Mouse (Mus musculus) layer of hippocampus, postnatal 25 days (tissue): ENCODE results near the gene Fxyd2. TPM values are rescaled to one million over a fixed set of nuclear protein-coding genes. Genes with fewer than 3 reads are reported as not detected.

Experiments used
- DNase-seq, 2 experiments: peaks; one replicate each; pipeline ENCODE4 v3.0.0; 2022; ENCODE audit warnings: mixed read lengths in 2 of 2, low spot score in 1 of 2; ENCODE audit errors: extremely low spot score in 1 of 2
- total RNA-seq, 2 experiments: library from RNA; stranded (reverse); gene quantifications; 2 replicates each; pipeline ENCODE4 v1.2.3; 2021

Gene Fxyd2
- total RNA-seq, 2 experiments from 2014 or later, result 8.3 to 10.6 TPM

DNA sequence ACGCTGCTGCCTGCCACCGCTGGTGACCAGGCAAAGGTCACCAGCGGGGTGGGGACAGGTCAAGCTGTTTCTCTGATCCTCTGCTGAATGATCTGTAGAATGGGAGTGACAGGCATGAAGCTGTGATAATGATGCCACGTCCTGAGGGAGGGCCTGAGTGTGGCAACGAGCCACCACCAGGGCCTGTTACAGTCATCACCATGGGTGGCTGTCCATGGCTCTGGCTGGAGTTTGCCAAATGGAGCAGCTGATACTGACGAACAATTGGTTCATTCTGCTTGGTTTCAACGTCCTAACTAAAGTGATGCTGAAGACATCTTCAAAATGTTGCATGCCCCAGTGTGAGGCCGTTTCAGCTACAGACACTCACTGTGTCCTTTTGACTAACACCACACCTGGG lies 18.8 kb downstream of the Fxyd2 start:
- no peak for DNase-seq

- DNase-seq, result no peak
Observed at GRCm38 (mm10) chr9:45421209-45421608, 21.7 kb downstream of the Fxyd2 start.

DNA sequence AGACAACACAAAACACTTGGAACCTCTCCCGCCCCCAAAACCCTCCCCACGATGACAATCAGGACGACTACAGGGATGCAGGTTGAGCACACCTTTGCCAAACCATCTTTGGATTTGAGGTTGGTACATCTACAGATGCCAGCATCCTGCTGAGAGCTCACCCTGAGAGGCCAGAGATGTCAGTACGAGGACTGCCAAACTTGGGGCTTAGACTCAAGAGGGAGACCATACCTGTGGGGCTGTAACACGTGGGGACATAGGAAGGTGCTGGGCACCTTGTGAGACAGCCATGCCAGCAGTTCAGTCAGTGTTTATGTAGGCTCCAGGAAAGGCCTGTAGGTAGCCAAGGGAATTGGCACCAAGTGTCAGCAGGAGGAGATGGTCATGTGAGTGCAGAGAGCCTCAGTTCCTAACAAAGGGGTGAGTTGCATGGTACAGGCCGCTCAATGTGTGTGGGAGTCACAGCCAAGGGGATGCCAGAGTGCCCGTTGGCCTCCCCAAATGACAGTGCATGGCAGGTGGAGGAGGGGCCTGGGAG lies 23.4 kb downstream of the Fxyd2 start:
- DNase-seq, result no peak

DNA sequence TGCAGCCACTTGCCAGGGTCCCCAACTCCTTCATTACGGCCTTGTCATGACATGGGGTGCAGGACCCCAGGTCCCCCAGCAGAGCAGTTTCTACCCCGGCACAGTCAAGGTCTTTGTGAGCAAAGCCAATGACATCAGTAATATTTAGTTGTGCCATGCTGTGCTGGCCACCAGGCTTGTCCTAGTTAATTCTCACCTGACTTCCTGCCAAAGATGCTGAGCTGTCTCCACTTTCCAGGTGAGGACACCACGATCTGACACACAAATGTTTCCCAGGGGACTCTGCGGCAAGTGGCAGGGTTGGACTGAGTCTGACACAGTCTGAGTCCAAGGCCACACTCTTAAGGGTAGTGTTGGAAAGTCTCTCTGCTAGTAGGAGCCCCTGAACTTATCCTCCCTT lies 27.0 kb downstream of the Fxyd2 start, which contains the start of gene Dscaml1:
Dscaml1 (plus strand) TSS at position 173 of the 400 bp plus-strand sequence.
- DNase-seq, result no peak

DNA sequence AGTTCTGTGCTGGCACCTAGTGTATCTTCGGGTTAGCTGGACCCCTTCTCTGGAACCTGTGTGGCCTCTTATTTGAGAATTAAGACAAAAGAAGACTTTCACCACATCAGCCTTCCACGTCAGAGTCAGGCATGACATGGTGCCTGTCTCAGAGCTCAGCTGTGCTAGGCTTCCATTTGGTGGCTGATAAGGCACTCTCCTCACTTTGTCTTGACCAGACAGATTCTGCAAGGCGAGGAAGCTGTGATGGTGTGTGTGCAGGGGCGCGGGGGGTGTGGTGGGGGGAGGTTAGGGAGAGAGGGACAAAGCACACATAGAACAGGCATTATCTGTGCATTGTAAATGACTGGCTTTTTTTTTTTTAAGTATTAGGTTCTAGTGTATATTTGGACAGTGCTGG lies 29.9 kb downstream of the Fxyd2 start:
- DNase-seq, result no peak

DNA sequence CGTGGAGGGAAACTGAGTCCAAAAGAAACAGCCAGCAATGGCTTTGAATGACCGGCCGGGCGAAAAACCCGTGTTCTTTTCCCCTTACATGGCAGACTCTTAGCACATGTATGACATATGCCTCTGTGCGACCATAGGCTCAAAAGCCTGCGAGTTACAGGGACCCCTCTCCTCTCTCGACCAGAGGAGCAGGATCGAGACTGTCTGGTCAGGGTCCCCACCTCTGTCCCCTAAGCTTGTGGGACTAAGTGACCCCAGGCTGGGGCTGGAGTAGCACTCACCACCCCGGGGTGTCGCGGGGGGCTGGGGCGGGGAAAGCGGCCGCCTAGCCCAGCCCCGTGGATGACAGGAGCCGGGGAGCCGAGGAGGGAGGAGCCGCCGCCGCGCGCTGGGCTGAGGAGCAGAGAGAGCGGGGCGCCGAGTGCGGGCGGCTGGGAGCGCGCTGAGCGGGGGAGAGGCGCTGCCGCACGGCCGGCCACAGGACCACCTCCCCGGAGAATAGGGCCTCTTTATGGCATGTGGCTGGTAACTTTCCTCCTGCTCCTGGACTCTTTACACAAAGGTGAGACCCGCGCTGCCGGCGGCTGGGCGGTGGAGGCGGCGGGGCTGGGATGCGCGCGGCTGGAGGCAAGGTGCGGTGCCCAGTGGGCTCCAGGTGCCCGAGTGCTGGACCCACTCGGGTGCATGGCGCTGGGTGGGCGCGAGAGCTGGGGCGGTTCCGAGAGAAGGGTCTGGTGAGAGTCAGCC lies 30.7 kb downstream of the Fxyd2 start:
- peak; percentile 65 for DNase-seq

DNA sequence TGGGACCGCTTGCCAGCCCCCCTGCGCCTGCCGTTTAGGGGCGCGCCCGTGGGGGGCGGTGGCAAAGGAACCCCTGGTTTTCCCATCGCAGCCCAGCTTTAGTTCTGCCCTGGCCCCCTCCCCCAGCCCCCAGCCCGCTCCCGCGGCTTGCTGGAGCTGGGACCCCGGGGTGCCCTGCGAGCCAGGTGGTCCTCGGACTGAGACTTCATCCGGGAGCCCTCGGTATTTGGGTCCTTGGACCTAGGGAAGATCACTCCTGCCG lies 31.2 kb downstream of the Fxyd2 start:
- no peak for DNase-seq

DNA sequence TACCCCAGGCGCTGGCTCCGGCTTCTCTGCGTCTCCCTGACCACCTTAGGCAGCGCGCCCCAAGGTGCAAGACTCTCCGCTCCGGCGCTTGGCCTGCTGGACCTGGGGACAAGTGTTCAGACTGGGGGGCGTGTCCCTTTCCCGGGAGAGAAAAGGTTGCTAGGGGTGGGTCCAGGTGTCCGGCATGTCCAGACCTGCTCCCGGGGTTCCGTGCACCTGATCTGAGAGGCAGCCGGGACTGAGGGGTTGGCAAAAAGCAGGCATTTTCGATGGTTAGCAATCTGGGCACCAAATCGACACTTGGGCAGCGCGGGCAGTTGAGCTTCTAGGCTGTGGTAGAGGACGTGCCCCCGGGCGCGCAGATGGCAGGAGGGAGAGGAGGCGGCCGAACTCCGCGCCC lies 31.7 kb downstream of the Fxyd2 start:
- DNase-seq, result no peak

- DNase-seq, result no peak
Observed at GRCm38 (mm10) chr9:45432639-45433038, 33.2 kb downstream of the Fxyd2 start.

GRCm38 (mm10) chr9:45433119-45433518 lies 33.6 kb downstream of the Fxyd2 start:
- no peak for DNase-seq

DNA sequence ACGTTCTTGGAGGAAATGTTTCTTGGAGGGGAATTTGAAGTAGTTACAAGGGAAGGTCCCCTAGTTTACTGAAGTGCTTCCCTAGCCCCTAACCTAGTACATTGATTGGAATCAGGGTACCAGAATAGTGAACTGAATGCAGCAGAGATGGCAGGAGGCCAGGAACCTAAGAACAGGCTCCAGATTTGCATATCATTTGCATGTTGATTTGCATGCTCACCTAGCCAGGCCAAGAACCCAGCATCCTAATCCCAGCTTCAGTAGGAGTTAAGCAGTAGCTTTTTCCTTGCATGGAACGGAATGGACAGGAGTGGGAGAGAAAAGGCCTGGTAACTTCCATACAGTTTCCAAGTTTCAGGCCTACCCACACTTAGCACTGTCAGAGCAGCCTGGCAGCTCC lies 34.7 kb downstream of the Fxyd2 start:
- DNase-seq, result peak in 1 of 2 experiments; percentile 49

GRCm38 (mm10) chr9:45439025-45439424 lies 39.6 kb downstream of the Fxyd2 start:
- no peak for DNase-seq

- DNase-seq, result no peak
Observed at GRCm38 (mm10) chr9:45440083-45440784, 40.8 kb downstream of the Fxyd2 start.

DNA sequence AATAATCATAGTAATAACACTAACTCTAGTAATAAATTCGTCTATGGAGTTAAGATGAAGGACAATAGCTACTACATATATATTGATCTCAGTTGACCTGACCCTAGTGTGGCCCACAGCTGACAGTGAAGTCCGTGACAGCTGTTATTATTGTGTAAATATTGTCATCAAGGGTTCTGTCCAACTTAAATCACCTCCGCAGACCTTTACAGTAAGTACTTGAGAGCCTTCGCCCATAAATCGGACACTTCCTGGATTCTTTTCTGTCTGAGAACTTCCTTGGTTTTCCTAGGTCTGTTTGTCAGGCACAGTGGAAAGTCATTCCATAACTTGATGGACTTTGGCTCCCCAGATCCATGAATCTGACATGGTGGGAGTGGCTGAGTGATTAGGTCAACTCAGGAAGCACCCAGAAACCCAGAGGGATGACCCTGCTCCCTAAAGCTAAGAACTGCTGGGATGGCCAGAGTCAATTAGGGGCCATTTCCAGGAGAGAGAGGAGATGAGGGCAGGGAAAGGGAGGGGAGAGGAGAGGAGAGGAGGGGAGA lies 44.9 kb downstream of the Fxyd2 start:
- no peak for DNase-seq

- no peak for DNase-seq
Observed at GRCm38 (mm10) chr9:45449658-45450057, 50.2 kb downstream of the Fxyd2 start.

DNA sequence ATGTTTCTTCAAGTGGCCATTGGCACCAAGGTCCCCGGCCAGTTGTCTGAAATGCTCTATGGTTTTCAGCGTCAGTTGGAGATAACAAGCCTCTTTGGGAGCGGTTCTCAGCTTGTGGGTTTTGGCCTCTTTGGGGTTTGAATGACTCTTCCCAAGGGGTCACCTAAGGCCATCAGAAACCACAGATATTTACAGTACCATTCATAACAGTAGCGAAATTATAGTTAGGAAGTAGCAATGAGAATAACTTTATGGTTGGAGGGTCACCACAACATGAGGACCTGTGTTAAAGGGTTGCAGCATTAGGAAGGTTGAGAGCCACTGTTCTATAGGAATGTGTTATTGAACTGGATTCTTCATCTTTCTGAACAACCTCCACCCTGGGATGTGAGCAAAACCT lies 51.9 kb downstream of the Fxyd2 start:
- no peak for DNase-seq

DNA sequence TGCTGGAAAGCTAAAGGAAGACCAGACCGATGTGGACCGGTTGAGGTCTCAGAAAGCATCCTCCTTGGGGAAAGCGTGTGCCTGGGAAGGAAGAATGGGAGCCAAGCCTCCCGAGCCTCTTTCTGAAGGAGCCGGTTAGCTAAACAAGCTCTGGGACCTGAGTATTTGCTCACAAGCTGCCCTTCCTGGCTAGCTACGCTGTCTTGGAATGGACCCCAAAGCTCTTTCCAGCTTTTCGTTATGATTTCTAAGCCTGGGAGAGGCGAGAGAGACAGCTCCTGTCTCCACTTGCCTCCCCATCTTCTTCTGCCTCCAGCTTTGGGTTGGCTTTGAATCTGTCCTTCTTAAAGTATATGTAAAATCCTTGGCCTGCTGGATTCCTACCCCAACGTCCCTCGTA lies 54.6 kb downstream of the Fxyd2 start:
- no peak for DNase-seq

DNA sequence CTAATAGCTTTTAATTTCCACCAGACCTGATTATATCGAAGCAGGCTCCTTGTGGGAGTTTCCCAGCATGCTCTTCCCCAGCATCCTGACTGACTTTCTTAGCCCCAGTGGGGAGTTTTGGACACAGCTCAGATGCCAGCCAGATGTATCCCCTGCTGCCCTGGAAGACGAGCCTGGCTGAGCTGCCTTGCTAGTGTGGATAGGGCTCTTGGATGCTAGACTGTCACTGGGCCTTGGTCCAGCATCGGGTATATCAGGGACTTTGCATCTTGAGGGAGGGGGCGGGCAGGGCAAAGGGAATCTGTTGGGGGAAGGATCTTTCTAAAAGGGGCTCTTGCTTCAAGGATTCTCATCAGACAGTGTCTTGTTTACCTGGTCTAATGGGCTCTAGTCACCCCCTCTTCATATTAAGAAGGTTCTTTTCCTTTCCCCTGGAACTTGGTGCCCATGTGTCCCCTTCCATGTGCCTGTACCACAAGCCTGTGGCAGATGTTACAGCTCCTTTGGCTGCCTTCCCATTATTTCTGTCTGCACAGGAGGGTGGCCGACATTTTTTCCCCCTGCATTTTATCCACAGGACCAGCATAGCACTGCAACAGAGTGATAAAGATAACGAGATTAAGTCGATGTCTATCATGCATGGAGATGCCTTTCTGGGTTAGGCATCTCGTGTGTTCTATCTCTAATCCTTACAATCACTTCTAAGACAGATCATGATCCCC lies 55.6 kb downstream of the Fxyd2 start:
- no peak for DNase-seq

DNA sequence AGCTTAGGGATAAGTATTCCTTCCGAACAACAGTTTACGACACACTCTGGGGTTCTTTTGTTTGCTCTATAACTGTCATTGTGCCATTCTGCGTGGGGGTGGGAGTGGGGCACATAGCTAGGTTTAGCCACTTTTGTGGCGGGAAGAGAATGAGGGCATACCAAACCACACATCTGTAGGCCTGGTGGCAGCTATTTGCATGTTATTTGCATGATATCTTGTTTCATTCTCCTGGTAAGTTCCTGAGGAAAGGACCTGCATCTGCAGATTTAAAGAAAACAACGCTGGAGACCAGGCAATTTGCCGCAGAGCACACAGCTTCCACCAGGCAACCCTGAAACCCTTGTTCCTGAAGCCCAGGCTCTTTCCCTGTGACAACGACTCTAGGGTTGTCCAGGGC lies 57.7 kb downstream of the Fxyd2 start:
- DNase-seq, result no peak

DNA sequence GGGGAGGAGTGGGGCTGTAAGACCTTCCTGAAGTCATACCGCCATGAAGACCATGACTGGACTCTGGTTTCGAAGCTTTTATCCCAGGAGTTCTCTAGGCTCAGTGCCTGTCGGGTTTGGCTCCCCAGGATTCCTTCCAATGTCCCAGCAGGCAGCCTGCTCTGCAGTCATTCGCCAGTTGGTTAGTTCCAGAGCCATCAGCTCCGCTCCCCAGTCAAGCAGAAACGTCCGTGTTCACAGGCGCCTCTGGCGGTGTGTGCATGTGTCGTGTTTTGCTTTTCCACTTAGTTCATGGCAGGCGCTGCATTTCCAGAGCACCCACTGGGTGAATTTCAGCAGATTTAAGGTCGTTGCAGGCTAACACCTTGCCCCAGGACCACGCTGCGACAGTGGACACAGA lies 58.9 kb downstream of the Fxyd2 start:
- DNase-seq, result no peak
